Mouse (Mus musculus): Measurements from ENCODE around the gene Gabrg2.

DNA sequence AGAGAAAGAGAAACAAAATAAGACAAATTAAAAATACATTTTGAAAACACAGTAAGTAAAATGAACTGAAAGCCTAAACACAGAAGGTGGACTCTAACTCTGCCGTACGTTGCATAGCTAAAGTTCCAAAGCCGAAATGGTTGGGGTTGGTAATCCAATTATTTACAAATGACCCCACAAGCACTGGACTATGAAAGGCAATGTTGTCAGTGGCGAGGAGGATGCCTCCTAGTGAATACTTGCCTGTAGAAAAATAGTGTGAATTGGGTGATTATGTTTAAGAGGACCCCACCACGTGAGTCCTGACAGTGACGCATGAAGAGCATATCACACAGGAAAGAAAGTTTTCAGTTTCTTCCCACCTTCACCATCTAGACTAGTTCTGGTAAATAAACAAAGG is 86.6 kb downstream of the Gabrg2 start:
- TF ChIP-seq CTCF (IDR thresholded peaks at IDR 0.05; ENCODE audit: low read depth) (no peak), EP300 (IDR thresholded peaks at IDR 0.05; ENCODE audit: low read depth) (no peak)

Data from liver, postnatal 0 days (tissue).